Mouse (Mus musculus): ENCODE data around the gene Faap20. TPM values are rescaled to one million over a fixed set of nuclear protein-coding genes. Genes with fewer than 3 reads are reported as not detected.

The Faap20 gene
- 77.4 and 77.8 TPM in 2 replicates for polyA plus RNA-seq (2015; fragmentation: Nextera tagmentation; extraction: Ambion mirVana)

- Histone ChIP-seq H3K4me2 (replicated peaks; ENCODE audit: low read depth, low read length) (peak within 1 kb of the TSS; percentile 96), H3K27ac (ENCODE audit: low read length) (peak within 1 kb of the TSS; percentile 98), H3K4me3 (ENCODE audit: low read length) (peak within 1 kb of the TSS; percentile 68), H3K9ac (replicated peaks; ENCODE audit: low read length) (peak within 1 kb of the TSS; percentile 86), H3K9me3 (ENCODE audit: low read length) (peaks cover 3% of the 10 kb centered on the region; the same call in 1 of the 2 replicates), H3K4me1 (ENCODE audit: insufficient read depth, low read length) (peaks cover 37% of the 10 kb centered on the region), H3K27me3 (ENCODE audit: insufficient read depth, low read length) (no peaks in the 10 kb centered on the region), H3K36me3 (ENCODE audit: insufficient read depth, low read length) (peaks cover 3% of the 10 kb centered on the region; the same call in 1 of the 2 replicates)
- under 1% methylated on average over 51 of the region's 58 CpGs for WGBS
- ATAC-seq (ENCODE audit: low FRiP score, low TSS enrichment), result peak; percentile 86
These were observed at the start of gene Faap20 for GRCm38 (mm10) chr4:155249648-155250351. Gene Faap20, plus strand, starts transcription at chr4:155249802.

- no peaks in the 10 kb centered on the region for H3K27me3 ChIP-seq (ENCODE audit: insufficient read depth, low read length)
- no peak overlapping the region; the same call in 1 of the 2 replicates for H3K27ac ChIP-seq (ENCODE audit: low read length)
- peaks cover 74% of the 10 kb centered on the region for H3K4me1 ChIP-seq (ENCODE audit: insufficient read depth, low read length)
- WGBS, result 75% methylated on average over 3 of the region's 3 CpGs
- no peak overlapping the region for H3K4me3 ChIP-seq (ENCODE audit: low read length)
- no peaks in the 10 kb centered on the region for H3K36me3 ChIP-seq (ENCODE audit: insufficient read depth, low read length)
- H3K9ac ChIP-seq (replicated peaks; ENCODE audit: low read length), result no peak overlapping the region
- no peaks in the 10 kb centered on the region for H3K9me3 ChIP-seq (ENCODE audit: low read length)
- ATAC-seq (ENCODE audit: low FRiP score, low TSS enrichment), result no peak
- no peak overlapping the region for H3K4me2 ChIP-seq (replicated peaks; ENCODE audit: low read depth, low read length)
These were observed 48.7 kb upstream of the Faap20 start for GRCm38 (mm10) chr4:155200861-155201390.

GRCm38 (mm10) chr4:155201764-155202163 lies 47.8 kb upstream of the Faap20 start:
- peaks cover 74% of the 10 kb centered on the region for H3K4me1 ChIP-seq (ENCODE audit: insufficient read depth, low read length)
- no peak for ATAC-seq (ENCODE audit: low FRiP score, low TSS enrichment)
- H3K4me2 ChIP-seq (replicated peaks; ENCODE audit: low read depth, low read length), result no peak overlapping the region
- WGBS, result 78% methylated on average over 7 of the region's 7 CpGs
- no peak overlapping the region for H3K9ac ChIP-seq (replicated peaks; ENCODE audit: low read length)
- no peaks in the 10 kb centered on the region for H3K27me3 ChIP-seq (ENCODE audit: insufficient read depth, low read length)
- H3K36me3 ChIP-seq (ENCODE audit: insufficient read depth, low read length), result no peaks in the 10 kb centered on the region
- H3K9me3 ChIP-seq (ENCODE audit: low read length), result no peaks in the 10 kb centered on the region
- no peak overlapping the region for H3K4me3 ChIP-seq (ENCODE audit: low read length)
- H3K27ac ChIP-seq (ENCODE audit: low read length), result no peak overlapping the region; the same call in 1 of the 2 replicates

GRCm38 (mm10) chr4:155205919-155206318 lies 43.7 kb upstream of the Faap20 start:
- 0 out of 2 replicates have a peak overlapping the region, but pooled peaks have one; percentile 27 for H3K9ac ChIP-seq (replicated peaks; ENCODE audit: low read length)
- H3K4me1 ChIP-seq (ENCODE audit: insufficient read depth, low read length), result peaks cover 66% of the 10 kb centered on the region
- no peak overlapping the region for H3K4me2 ChIP-seq (replicated peaks; ENCODE audit: low read depth, low read length)
- no peaks in the 10 kb centered on the region for H3K27me3 ChIP-seq (ENCODE audit: insufficient read depth, low read length)
- H3K27ac ChIP-seq (ENCODE audit: low read length), result peak overlapping the region; percentile 80
- H3K4me3 ChIP-seq (ENCODE audit: low read length), result no peak overlapping the region
- peaks cover 5% of the 10 kb centered on the region; the same call in 1 of the 2 replicates for H3K36me3 ChIP-seq (ENCODE audit: insufficient read depth, low read length)
- WGBS, result 56% methylated on average over 6 of the region's 6 CpGs
- ATAC-seq (ENCODE audit: low FRiP score, low TSS enrichment), result peak; percentile 44
- H3K9me3 ChIP-seq (ENCODE audit: low read length), result no peaks in the 10 kb centered on the region

GRCm38 (mm10) chr4:155206498-155206897 lies 43.1 kb upstream of the Faap20 start:
- Histone ChIP-seq H3K4me3 (ENCODE audit: low read length) (no peak overlapping the region), H3K27me3 (ENCODE audit: insufficient read depth, low read length) (no peaks in the 10 kb centered on the region), H3K4me1 (ENCODE audit: insufficient read depth, low read length) (peaks cover 60% of the 10 kb centered on the region), H3K27ac (ENCODE audit: low read length) (peak overlapping the region; percentile 80), H3K9me3 (ENCODE audit: low read length) (no peaks in the 10 kb centered on the region), H3K9ac (replicated peaks; ENCODE audit: low read length) (no peak overlapping the region), H3K36me3 (ENCODE audit: insufficient read depth, low read length) (peaks cover 7% of the 10 kb centered on the region; the same call in 1 of the 2 replicates), H3K4me2 (replicated peaks; ENCODE audit: low read depth, low read length) (no peak overlapping the region)
- no peak for ATAC-seq (ENCODE audit: low FRiP score, low TSS enrichment)
- 77% methylated on average over 8 of the region's 8 CpGs for WGBS

- Histone ChIP-seq H3K4me2 (replicated peaks; ENCODE audit: low read depth, low read length) (no peak overlapping the region), H3K27ac (ENCODE audit: low read length) (peak overlapping the region; percentile 19), H3K9ac (replicated peaks; ENCODE audit: low read length) (no peak overlapping the region), H3K36me3 (ENCODE audit: insufficient read depth, low read length) (peaks cover 7% of the 10 kb centered on the region; the same call in 1 of the 2 replicates), H3K9me3 (ENCODE audit: low read length) (no peaks in the 10 kb centered on the region), H3K27me3 (ENCODE audit: insufficient read depth, low read length) (no peaks in the 10 kb centered on the region), H3K4me3 (ENCODE audit: low read length) (no peak overlapping the region), H3K4me1 (ENCODE audit: insufficient read depth, low read length) (peaks cover 52% of the 10 kb centered on the region)
- ATAC-seq (ENCODE audit: low FRiP score, low TSS enrichment), result no peak
- WGBS, result 72% methylated on average over 3 of the region's 3 CpGs
These were observed 41.8 kb upstream of the Faap20 start for GRCm38 (mm10) chr4:155207841-155208240.

GRCm38 (mm10) chr4:155208613-155209012 lies 41.0 kb upstream of the Faap20 start:
- Histone ChIP-seq H3K4me2 (replicated peaks; ENCODE audit: low read depth, low read length) (no peak overlapping the region), H3K9ac (replicated peaks; ENCODE audit: low read length) (no peak overlapping the region), H3K36me3 (ENCODE audit: insufficient read depth, low read length) (peaks cover 7% of the 10 kb centered on the region; the same call in 1 of the 2 replicates), H3K27me3 (ENCODE audit: insufficient read depth, low read length) (no peaks in the 10 kb centered on the region), H3K9me3 (ENCODE audit: low read length) (no peaks in the 10 kb centered on the region), H3K27ac (ENCODE audit: low read length) (peak overlapping the region; percentile 19), H3K4me1 (ENCODE audit: insufficient read depth, low read length) (peaks cover 59% of the 10 kb centered on the region), H3K4me3 (ENCODE audit: low read length) (no peak overlapping the region)
- ATAC-seq (ENCODE audit: low FRiP score, low TSS enrichment), result no peak
- 60% methylated on average over 7 of the region's 7 CpGs for WGBS

GRCm38 (mm10) chr4:155209079-155209478 lies 40.5 kb upstream of the Faap20 start:
- ATAC-seq (ENCODE audit: low FRiP score, low TSS enrichment), result no peak
- Histone ChIP-seq H3K9ac (replicated peaks; ENCODE audit: low read length) (no peak overlapping the region), H3K9me3 (ENCODE audit: low read length) (no peaks in the 10 kb centered on the region), H3K36me3 (ENCODE audit: insufficient read depth, low read length) (peaks cover 7% of the 10 kb centered on the region; the same call in 1 of the 2 replicates), H3K4me1 (ENCODE audit: insufficient read depth, low read length) (peaks cover 64% of the 10 kb centered on the region), H3K27ac (ENCODE audit: low read length) (no peak overlapping the region; the same call in 1 of the 2 replicates), H3K27me3 (ENCODE audit: insufficient read depth, low read length) (no peaks in the 10 kb centered on the region), H3K4me2 (replicated peaks; ENCODE audit: low read depth, low read length) (no peak overlapping the region), H3K4me3 (ENCODE audit: low read length) (no peak overlapping the region)

- 91% methylated on average over 5 of the region's 5 CpGs for WGBS
- Histone ChIP-seq H3K4me2 (replicated peaks; ENCODE audit: low read depth, low read length) (no peak overlapping the region), H3K9me3 (ENCODE audit: low read length) (no peaks in the 10 kb centered on the region), H3K36me3 (ENCODE audit: insufficient read depth, low read length) (peaks cover 7% of the 10 kb centered on the region; the same call in 1 of the 2 replicates), H3K27ac (ENCODE audit: low read length) (no peak overlapping the region), H3K27me3 (ENCODE audit: insufficient read depth, low read length) (no peaks in the 10 kb centered on the region), H3K4me1 (ENCODE audit: insufficient read depth, low read length) (peaks cover 68% of the 10 kb centered on the region), H3K4me3 (ENCODE audit: low read length) (no peak overlapping the region), H3K9ac (replicated peaks; ENCODE audit: low read length) (no peak overlapping the region)
- ATAC-seq (ENCODE audit: low FRiP score, low TSS enrichment), result no peak
These were observed 40.1 kb upstream of the Faap20 start for GRCm38 (mm10) chr4:155209494-155209893.
